Mouse (Mus musculus): ENCODE measurements around the gene Cep63. TPM values are rescaled to one million over a fixed set of nuclear protein-coding genes. Genes with fewer than 3 reads are reported as not detected.

Gene Cep63
- polyA plus RNA-seq (2015; fragmentation: Nextera tagmentation; extraction: Ambion mirVana) = 38.9 and 41.0 TPM in 2 replicates

DNA sequence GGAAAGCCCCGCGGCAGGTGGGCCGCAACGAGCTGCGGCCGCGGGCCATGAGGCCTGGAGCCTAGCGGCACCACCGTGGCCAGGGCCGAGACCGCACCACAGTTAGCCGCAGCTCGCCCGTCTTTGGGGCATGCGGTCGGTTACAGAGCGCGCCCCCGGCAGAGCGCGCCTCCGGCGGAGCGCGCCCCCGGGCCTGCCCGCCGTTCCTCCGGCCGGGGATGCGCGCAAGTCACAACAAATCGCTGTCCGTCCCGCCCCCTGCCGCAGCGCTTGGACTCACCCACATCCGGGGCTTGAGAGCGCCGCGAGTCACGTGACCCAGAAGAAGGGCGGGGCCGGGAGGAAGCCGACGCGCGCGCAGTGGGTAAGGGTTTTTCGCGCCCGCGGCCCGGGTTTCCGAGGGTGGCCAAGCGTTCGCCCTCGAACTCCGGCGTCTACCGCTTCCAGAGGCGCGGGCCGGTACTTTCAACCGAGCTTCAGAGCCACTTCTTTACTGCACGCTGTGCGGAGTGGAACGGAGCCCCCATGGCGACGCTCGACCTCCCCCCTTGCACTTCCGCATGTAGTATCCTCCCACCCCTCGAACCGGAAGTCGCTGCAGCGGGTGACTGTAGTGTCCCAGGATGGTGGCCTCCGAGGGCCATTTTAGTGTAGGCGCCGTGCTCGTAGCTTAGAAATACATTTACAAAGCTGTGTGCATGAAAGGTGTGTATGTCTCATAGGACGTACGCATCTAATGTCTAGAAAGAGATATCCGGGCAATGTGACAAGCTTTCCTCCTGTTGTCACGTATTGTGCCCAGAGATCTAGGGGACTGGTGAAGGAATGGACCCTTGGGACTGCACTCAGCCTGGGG, at the start of gene Cep63, which contains the start of gene Anapc13:
Gene Cep63 (minus strand): TSS at position 552 of the 856 bp plus-strand sequence.
Gene Anapc13 (plus strand): TSS at position 314 of the 856 bp plus-strand sequence.

Other genes with a start within 250 kb of the Cep63 start
- 8.5 and 9.2 TPM in 2 replicates for gene Ky, start 120.8 kb downstream of the Cep63 start, polyA plus RNA-seq (2015; fragmentation: Nextera tagmentation; extraction: Ambion mirVana)
- gene Anapc13, start 238 bp downstream of the Cep63 start, polyA plus RNA-seq (2015; fragmentation: Nextera tagmentation; extraction: Ambion mirVana) = 173 and 182 TPM in 2 replicates
- 24.8 and 29.6 TPM in 2 replicates for gene Amotl2, start 90.1 kb upstream of the Cep63 start, polyA plus RNA-seq (2015; fragmentation: Nextera tagmentation; extraction: Ambion mirVana)
- gene Ryk, start 208.4 kb upstream of the Cep63 start, polyA plus RNA-seq (2015; fragmentation: Nextera tagmentation; extraction: Ambion mirVana) = 11.3 and 13.5 TPM in 2 replicates